Mouse (Mus musculus) liver, adult 2 months (tissue): ENCODE measurements around the gene Prss54.
"Not testable (repeated sequence)": the region's sequence is repeated elsewhere in the genome, so short reads cannot be mapped to it uniquely, and the experiment has no call there.

ENCODE experiments used
- CTCF ChIP-seq: fragments of 200-500 bp; IDR thresholded peaks from 2 replicates; pipeline ENCODE4 v1.5.1; 2011; ENCODE audit warnings: low read depth, low read length, control low read depth
- POLR2A ChIP-seq: fragments of 200-500 bp; IDR thresholded peaks from 2 replicates; pipeline ENCODE4 v1.6.1; 2011; ENCODE audit warnings: low read length, control low read depth; ENCODE audit not compliant: insufficient read depth; ENCODE audit errors: extremely low read depth

GRCm38 (mm10) chr8:95606509-95606908 is 30.4 kb upstream of the Prss54 start:
- TF ChIP-seq POLR2A, result not testable (repeated sequence)
- peak; percentile 39 for TF ChIP-seq CTCF
